Mouse (Mus musculus) CH12.LX (cell line): ENCODE data around the gene Prkab1. TPM values are rescaled to one million over a fixed set of nuclear protein-coding genes. Genes with fewer than 3 reads are reported as not detected.
A peak's percentile ranks its signal among the peaks of the same experiment; 100 is the strongest.

Source experiments
- DNase-seq: peaks from one replicate; pipeline ENCODE4 v3.0.0-alpha.2; 2013; ENCODE audit errors: extremely low read depth
- H3K27ac ChIP-seq: 2 replicates; pipeline ENCODE4 v1.5.1; 2012; ENCODE audit warnings: low read depth, mild to moderate bottlenecking, control low read depth, moderate library complexity; ENCODE audit not compliant: insufficient read depth
- H3K27me3 ChIP-seq: replicated peaks from 2 replicates; pipeline ENCODE3; 2012; ENCODE audit warnings: inconsistent platforms
- H3K36me3 ChIP-seq, 2 experiments: replicated peaks in 1 of 2; 2 replicates each; pipeline versions ENCODE3 to v1.6.1; 2012; ENCODE audit warnings: inconsistent platforms in 1 of 2, low read length in 1 of 2, mild to moderate bottlenecking in 1 of 2, mixed read lengths in 1 of 2, moderate library complexity in 1 of 2; ENCODE audit not compliant: control insufficient read depth in 1 of 2, insufficient read depth in 1 of 2
- H3K4me1 ChIP-seq, 2 experiments: 2 replicates each; pipeline ENCODE4 v1.6.1; 2012; ENCODE audit warnings: inconsistent platforms in 1 of 2, moderate library complexity in 1 of 2; ENCODE audit not compliant: insufficient read depth in 2 of 2, control insufficient read depth in 1 of 2
- H3K4me2 ChIP-seq: 2 replicates; pipeline ENCODE4 v1.6.1; 2012; ENCODE audit warnings: low read depth, mild to moderate bottlenecking, control low read depth; ENCODE audit not compliant: poor library complexity, insufficient read depth, severe bottlenecking
- H3K4me3 ChIP-seq, 3 experiments: fragments of 150-350 bp in 1 of 3; sonication (generic) in 1 of 3; replicated peaks in 1 of 3; 2 replicates each; pipeline versions ENCODE3 to v1.5.1; 2011 to 2012; ENCODE audit warnings: low read depth in 2 of 3, low read length in 2 of 3, mild to moderate bottlenecking in 2 of 3, moderate library complexity in 2 of 3, control low read depth in 1 of 3, improper control_type of control experiment in 1 of 3, inconsistent platforms in 1 of 3, mixed read lengths in 1 of 3; ENCODE audit not compliant: poor library complexity in 1 of 3
- H3K79me2 ChIP-seq: replicated peaks from 2 replicates; pipeline ENCODE4 v1.6.1; 2012; ENCODE audit warnings: mild to moderate bottlenecking, moderate library complexity; ENCODE audit not compliant: control insufficient read depth, poor library complexity, insufficient read depth, severe bottlenecking; ENCODE audit errors: extremely low read depth
- H3K9ac ChIP-seq: 2 replicates; pipeline ENCODE4 v1.6.1; 2012; ENCODE audit warnings: low read depth, mild to moderate bottlenecking, control low read depth, moderate library complexity; ENCODE audit not compliant: insufficient read depth
- H3K9me3 ChIP-seq: replicated peaks from 2 replicates; pipeline ENCODE3; 2012; ENCODE audit warnings: low read length, inconsistent platforms, mixed read lengths
- BHLHE40 ChIP-seq: IDR thresholded peaks from 2 replicates; pipeline ENCODE4 v1.6.1; 2011; ENCODE audit warnings: mild to moderate bottlenecking, low read depth, low read length, improper control_type of control experiment
- CHD1 ChIP-seq: IDR thresholded peaks from 2 replicates; pipeline ENCODE4 v1.6.1; 2012; ENCODE audit warnings: low read depth, low read length, improper control_type of control experiment, inconsistent platforms
- CHD2 ChIP-seq: IDR thresholded peaks from 2 replicates; pipeline ENCODE4 v1.6.1; 2011; ENCODE audit warnings: low read length, improper control_type of control experiment
- CTCF ChIP-seq, 2 experiments: IDR thresholded peaks in 1 of 2; conservative IDR thresholded peaks in 1 of 2; 2 replicates each; pipeline ENCODE4 v1.5.1; 2011 to 2012; ENCODE audit warnings: low read depth in 2 of 2, low read length in 2 of 2, improper control_type of control experiment in 1 of 2, inconsistent platforms in 1 of 2, mild to moderate bottlenecking in 1 of 2, moderate library complexity in 1 of 2
- E2F4 ChIP-seq: IDR thresholded peaks from 2 replicates; pipeline ENCODE4 v1.6.1; 2011; ENCODE audit warnings: low read depth, low read length, improper control_type of control experiment; ENCODE audit not compliant: insufficient replicate concordance
- ELF1 ChIP-seq: IDR thresholded peaks from 2 replicates; pipeline ENCODE4 v1.6.1; 2014; ENCODE audit warnings: low read depth, mild to moderate bottlenecking, inconsistent platforms, low read length, improper control_type of control experiment
- EP300 ChIP-seq: IDR thresholded peaks from 2 replicates; pipeline ENCODE4 v1.6.1; 2011; ENCODE audit warnings: low read length, improper control_type of control experiment
- ETS1 ChIP-seq: conservative IDR thresholded peaks from 2 replicates; pipeline ENCODE4 v1.6.1; 2012; ENCODE audit warnings: low read depth, mild to moderate bottlenecking, inconsistent platforms, low read length, improper control_type of control experiment, moderate library complexity
- JUN ChIP-seq: IDR thresholded peaks from 2 replicates; pipeline ENCODE4 v1.6.1; 2011; ENCODE audit warnings: low read depth, mild to moderate bottlenecking, low read length, improper control_type of control experiment, moderate library complexity; ENCODE audit not compliant: insufficient read depth
- MEF2A ChIP-seq: IDR thresholded peaks from 2 replicates; pipeline ENCODE4 v1.6.1; 2014; ENCODE audit warnings: low read depth, mild to moderate bottlenecking, inconsistent platforms, low read length, improper control_type of control experiment, borderline replicate concordance
- POLR2A ChIP-seq: IDR thresholded peaks from 2 replicates; pipeline ENCODE4 v1.6.1; 2011; ENCODE audit warnings: low read depth, mild to moderate bottlenecking, improper control_type of control experiment, low read length
- POLR2AphosphoS2 ChIP-seq: IDR thresholded peaks from 2 replicates; pipeline ENCODE4 v1.6.1; 2011; ENCODE audit warnings: low read depth, low read length, improper control_type of control experiment
- RAD21 ChIP-seq: IDR thresholded peaks from 2 replicates; pipeline ENCODE4 v1.6.1; 2011; ENCODE audit warnings: low read depth, mild to moderate bottlenecking, low read length, improper control_type of control experiment, moderate library complexity
- RCOR1 ChIP-seq: conservative IDR thresholded peaks from 2 replicates; pipeline ENCODE4 v1.6.1; 2012; ENCODE audit warnings: low read depth, mild to moderate bottlenecking, inconsistent platforms, low read length, improper control_type of control experiment
- SMC3 ChIP-seq: IDR thresholded peaks from 2 replicates; pipeline ENCODE4 v1.6.1; 2011; ENCODE audit warnings: low read depth, low read length, improper control_type of control experiment
- USF1 ChIP-seq: IDR thresholded peaks from 2 replicates; pipeline ENCODE4 v1.6.1; 2014; ENCODE audit warnings: low read depth, mild to moderate bottlenecking, inconsistent platforms, low read length, improper control_type of control experiment
- ZMIZ1 ChIP-seq: IDR thresholded peaks from 2 replicates; pipeline ENCODE4 v1.6.1; 2012; ENCODE audit warnings: low read depth, mild to moderate bottlenecking, inconsistent platforms, low read length, improper control_type of control experiment
- dilution Hi-C: fragments of 300-500 bp; cut with MboI; formaldehyde crosslinking; loops from 2 replicates; pipeline ENCODE4 v1.14.3; 2020; ENCODE audit warnings: low sequenced_read_pairs; ENCODE audit not compliant: extremely low pct_unique_long_range_greater_than_20kb, extremely low pct_ligation_motif_present
- in situ Hi-C: fragments of 300-500 bp; cut with MboI; formaldehyde crosslinking; loops from 3 replicates; pipeline ENCODE4 v1.14.3; 2019; ENCODE audit warnings: low sequenced_read_pairs, low pct_ligation_motif_present, low pct_unique_long_range_greater_than_20kb, mixed read lengths
- polyA plus RNA-seq: library from polyadenylated mRNA; unstranded; fragments of >175 nt; gene quantifications from 2 replicates; pipeline ENCODE4 v1.2.1, GENCODE M21; 2012; ENCODE audit warnings: low read depth; ENCODE audit not compliant: insufficient read length
- total RNA-seq, 2 experiments: library from RNA; depleted of rRNA; stranded (reverse); fragments of 300-350 nt in 1 of 2; fragments of >200 nt in 1 of 2; gene quantifications; 2 replicates each; pipeline ENCODE4 v1.2.3; 2012 to 2014

Gene Prkab1
- total and polyA plus RNA-seq, 3 experiments, result 20.1 to 26.8 (median 24.1) TPM

DNA sequence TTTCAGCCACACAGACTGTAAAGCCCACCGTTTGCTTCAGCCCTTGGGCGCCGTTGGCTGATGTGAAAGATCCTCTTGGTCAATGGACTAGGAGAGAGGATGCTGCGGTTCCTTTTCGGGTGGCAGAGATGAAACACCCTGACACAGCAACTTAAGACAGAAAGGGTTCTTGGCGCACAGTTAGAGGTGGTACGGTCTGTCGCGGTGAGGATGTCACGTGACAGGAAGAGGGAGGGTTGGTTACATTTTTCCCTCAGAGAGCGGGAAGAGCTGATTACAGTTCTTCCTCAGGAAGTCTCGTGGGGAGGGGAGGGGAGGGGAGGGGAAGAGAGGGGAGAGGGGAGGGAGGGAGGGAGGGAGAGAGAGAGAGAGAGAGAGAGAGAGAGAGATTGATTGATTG lies 13.4 kb upstream of the Prkab1 start:
- H3K79me2 ChIP-seq, result no peaks in the 10 kb centered on the region
- DNase-seq, result no peak
- no peak overlapping the region for H3K4me3 ChIP-seq
- peaks cover 28% of the 10 kb centered on the region for H3K27me3 ChIP-seq
- no peak overlapping the region for H3K27ac ChIP-seq
- no peaks in the 10 kb centered on the region for H3K36me3 ChIP-seq
- H3K9ac ChIP-seq, result no peak overlapping the region
- no peaks in the 10 kb centered on the region for H3K4me1 ChIP-seq
- in situ Hi-C loops (no loop called here), dilution Hi-C loops (no loop called here)
- peaks cover 7% of the 10 kb centered on the region for H3K9me3 ChIP-seq
- H3K4me2 ChIP-seq, result no peak overlapping the region
- TF ChIP-seq CTCF (conservative IDR thresholded peaks at IDR 0.05 in 1 of 2, IDR thresholded peaks at IDR 0.05 in 1 of 2; ENCODE audit: low read depth in 2 of 2, low read length in 2 of 2) (no peak), USF1 (no peak), ELF1 (no peak), CHD1 (no peak), ETS1 (no peak), SMC3 (no peak), BHLHE40 (no peak), ZMIZ1 (no peak), E2F4 (no peak), RCOR1 (no peak), CHD2 (no peak), JUN (no peak), POLR2A (no peak), POLR2AphosphoS2 (no peak), EP300 (no peak)
- TF ChIP-seq, all 38 proteins: peak for 0

DNA sequence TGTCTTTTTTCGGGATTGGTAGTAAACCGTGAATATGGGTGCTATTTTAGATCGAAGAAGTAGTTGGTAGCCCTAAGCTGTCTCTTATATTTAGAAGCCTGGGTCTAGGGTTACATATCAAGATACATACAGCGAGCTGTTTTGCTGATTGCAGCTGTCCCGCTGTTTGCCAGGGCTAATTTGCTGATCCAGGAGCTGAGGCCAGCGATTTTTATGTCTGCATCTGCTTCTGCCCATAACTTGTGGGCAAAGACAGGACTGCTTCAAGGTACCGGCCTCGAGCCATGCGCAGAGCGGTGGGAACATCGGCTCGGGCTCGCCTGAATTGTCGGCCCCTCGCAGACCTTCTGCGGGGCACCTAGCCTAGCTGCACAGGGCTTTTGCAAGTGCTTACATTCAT lies 12.2 kb upstream of the Prkab1 start:
- no peak overlapping the region for H3K4me3 ChIP-seq
- peaks cover 28% of the 10 kb centered on the region for H3K27me3 ChIP-seq
- H3K9ac ChIP-seq, result no peak overlapping the region
- no peak overlapping the region for H3K4me2 ChIP-seq
- peaks cover 7% of the 10 kb centered on the region for H3K9me3 ChIP-seq
- dilution Hi-C loops, result no loop called here
- in situ Hi-C loops, result no loop called here
- no peak for TF ChIP-seq ETS1
- no peak for TF ChIP-seq ELF1
- no peaks in the 10 kb centered on the region for H3K4me1 ChIP-seq
- H3K27ac ChIP-seq, result no peak overlapping the region
- H3K36me3 ChIP-seq, result no peaks in the 10 kb centered on the region
- no peaks in the 10 kb centered on the region for H3K79me2 ChIP-seq
- DNase-seq, result no peak

DNA sequence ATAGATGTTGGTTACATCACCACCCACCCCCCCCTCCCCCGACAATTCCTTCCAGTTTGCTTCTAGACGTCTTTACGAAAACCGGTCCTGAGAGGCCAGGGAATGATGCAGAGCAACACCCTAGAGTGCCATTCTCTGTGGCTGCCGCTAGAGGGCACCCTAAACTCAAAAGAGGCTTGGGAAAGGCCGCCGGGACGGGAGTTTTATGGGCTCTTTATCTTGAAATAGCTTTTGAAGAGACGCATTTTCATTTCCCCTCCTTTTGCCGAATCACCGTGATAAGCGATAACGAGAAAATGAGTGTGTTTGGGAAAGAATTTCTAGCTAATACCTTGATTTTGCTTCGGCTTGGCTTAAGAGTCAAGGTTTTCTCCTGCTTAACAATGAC lies 6.9 kb upstream of the Prkab1 start:
- Histone ChIP-seq H3K27me3 (peaks cover 28% of the 10 kb centered on the region), H3K4me2 (peak overlapping the region; percentile 22; the same call in 1 of the 2 replicates), H3K9me3 (no peaks in the 10 kb centered on the region), H3K79me2 (no peaks in the 10 kb centered on the region), H3K4me3 (no peak overlapping the region), H3K36me3 (no peaks in the 10 kb centered on the region), H3K9ac (no peak overlapping the region), H3K27ac (no peak overlapping the region), H3K4me1 (0 out of 4 replicates have a peak, but pooled peaks cover 0 to 3% of the 10 kb centered on the region in 2 experiments)
- peak; percentile 68 for DNase-seq
- TF ChIP-seq SMC3 (peak; percentile 64), MEF2A (no peak), BHLHE40 (no peak), CTCF (conservative IDR thresholded peaks at IDR 0.05 in 1 of 2, IDR thresholded peaks at IDR 0.05 in 1 of 2; ENCODE audit: low read depth in 2 of 2, low read length in 2 of 2) (peak; percentile 53 to 87), RAD21 (peak; percentile 87)
- in situ Hi-C loops (no loop called here), dilution Hi-C loops (no loop called here)
